24 mouse cellular contexts compared by ENCODE assay signal in genomic region chr6:53863011-53863410, GRCm38 (mm10). TPM values are rescaled to one million over a fixed set of nuclear protein-coding genes. Genes with fewer than 3 reads are reported as not detected.
"Had no signal": no experiment of that assay in that cellular context is flagged by ENCODE, and none has a peak within 500 bp of the region (broad histone marks: within the 10 kb centered on the region; RNA-seq: fewer than 3 reads in every experiment).

No protein-coding gene starts in this region.

- H3K9ac ChIP-seq: liver, postnatal 0 days; lung, embryonic 15.5 days; midbrain, embryonic 12.5 days; neural tube, embryonic 13.5 days; neural tube, embryonic 15.5 days had no signal

- H3K4me2 ChIP-seq: lung, embryonic 15.5 days; midbrain, embryonic 12.5 days; neural tube, embryonic 13.5 days; neural tube, embryonic 15.5 days had no signal

- H3K36me3 ChIP-seq: lung, embryonic 15.5 days; midbrain, embryonic 10.5 days; midbrain, embryonic 12.5 days; neural tube, embryonic 13.5 days; neural tube, embryonic 15.5 days had no signal

- H3K27ac ChIP-seq: lung, embryonic 15.5 days; macrophage; midbrain, embryonic 10.5 days; midbrain, embryonic 12.5 days; neural tube, embryonic 13.5 days; neural tube, embryonic 15.5 days had no signal

- H3K9me3 ChIP-seq: lung, embryonic 15.5 days; midbrain, embryonic 10.5 days; midbrain, embryonic 12.5 days; neural tube, embryonic 13.5 days; neural tube, embryonic 15.5 days had no signal

- H3K4me3 ChIP-seq: lung, embryonic 15.5 days; midbrain, embryonic 10.5 days; midbrain, embryonic 12.5 days; myocyte; neural tube, embryonic 13.5 days; neural tube, embryonic 15.5 days had no signal

- DNase-seq: liver, postnatal 0 days; lung, adult 2 months; lung, postnatal 14 days; lung, postnatal 36 days; midbrain, embryonic 14.5 days; retina, postnatal 1 day; right cerebral cortex, adult 18-20 months; right cerebral cortex, postnatal 25 days; right cerebral cortex, postnatal 4 days; spleen, adult 18-20 months; thymus, adult 18-20 months; thymus, postnatal 14 days; thymus, postnatal 36 days had no signal

- H3K4me1 ChIP-seq: lung, embryonic 15.5 days; midbrain, embryonic 12.5 days; neural tube, embryonic 13.5 days had no signal

- ATAC-seq: liver, postnatal 0 days; lung, postnatal 0 days; midbrain, embryonic 16.5 days had no signal

- H3K27me3 ChIP-seq: lung, embryonic 15.5 days; midbrain, embryonic 12.5 days; neural tube, embryonic 13.5 days; neural tube, embryonic 15.5 days had no signal

RNA-seq across cellular contexts. Expression of gene Tril, which starts 42.4 kb away (rescaled TPM):
- total RNA-seq: megakaryocyte progenitor cell, adult 5-6 weeks; megakaryocyte-erythroid progenitor cell, adult 5-6 weeks had no signal
- polyA plus RNA-seq: macrophage had no signal
